Mouse (Mus musculus) testis, adult 2 months (tissue): ENCODE data around the gene Slc39a13.

ENCODE experiments used
- CTCF ChIP-seq: fragments of 200-500 bp; IDR thresholded peaks from 2 replicates; pipeline ENCODE4 v1.5.1; 2012; ENCODE audit warnings: low read depth, mild to moderate bottlenecking, inconsistent platforms, low read length, moderate library complexity; ENCODE audit not compliant: control insufficient read depth, insufficient read depth, insufficient replicate concordance
- POLR2A ChIP-seq: fragments of 200-500 bp; IDR thresholded peaks from 2 replicates; pipeline ENCODE4 v1.6.1; 2012; ENCODE audit warnings: low read depth, mild to moderate bottlenecking, inconsistent platforms, low read length, moderate library complexity; ENCODE audit not compliant: control insufficient read depth

DNA sequence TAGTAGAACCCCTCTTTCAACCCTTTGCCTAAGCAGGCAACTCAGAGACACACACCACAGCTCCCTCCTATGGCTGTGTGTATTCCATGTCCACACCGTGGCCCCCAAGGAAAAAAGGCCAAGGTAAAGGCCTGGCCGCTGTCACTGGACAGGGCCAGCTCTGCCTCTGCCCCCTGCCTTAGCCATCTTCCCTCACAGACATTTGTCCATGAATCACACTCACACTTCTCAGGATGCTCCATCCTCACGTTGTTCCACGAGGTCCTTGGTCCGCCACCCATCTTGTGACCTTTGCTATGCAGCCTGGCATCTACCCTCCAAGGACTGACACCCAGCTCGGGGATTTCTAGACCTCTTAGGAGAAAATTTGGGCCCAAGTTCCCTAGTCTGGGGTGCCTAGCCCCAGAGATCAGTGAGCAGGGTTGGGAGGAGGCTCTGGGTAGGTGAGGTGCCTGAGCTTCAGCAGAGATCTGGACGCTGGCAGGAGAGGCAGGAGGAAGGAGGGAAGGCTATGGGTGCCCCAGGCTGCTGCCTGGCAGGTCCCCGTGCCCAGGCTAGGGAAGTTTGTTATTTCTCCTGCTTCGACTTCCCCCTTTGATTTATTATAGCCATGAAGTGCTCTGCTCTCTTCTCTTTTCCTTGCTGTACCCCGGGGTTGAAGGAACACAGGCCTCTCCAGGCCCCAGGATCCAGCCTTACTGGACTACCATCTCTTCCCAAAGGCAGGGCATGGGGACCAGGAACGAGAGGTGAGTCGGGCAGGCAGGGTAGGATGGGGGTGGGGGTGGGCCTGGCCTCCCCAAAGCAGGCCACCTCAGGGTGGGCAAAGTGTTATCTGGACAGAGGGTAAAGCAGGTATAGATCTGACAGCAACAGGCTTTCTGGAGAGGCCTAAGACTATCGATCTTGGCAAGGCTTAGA lies 11.8 kb upstream of the Slc39a13 start, which contains the start of gene Spi1:
- TF ChIP-seq CTCF, result no peak
- TF ChIP-seq POLR2A, result no peak
